Mouse (Mus musculus): ENCODE measurements around the gene Mall.

Gene Mall

GRCm38 (mm10) chr2:127729671-127730070 lies at the start of gene Mall:
Gene Mall (minus strand): TSS chr2:127729932.
- no peak for DNase-seq (ENCODE audit: low read depth, low spot score)

- no peak for DNase-seq (ENCODE audit: low read depth, low spot score)
These were observed 48.7 kb upstream of the Mall start for GRCm38 (mm10) chr2:127778451-127778850.

GRCm38 (mm10) chr2:127775013-127775412 lies 45.3 kb upstream of the Mall start:
- DNase-seq (ENCODE audit: low read depth, low spot score), result peak; percentile 72

- DNase-seq (ENCODE audit: low read depth, low spot score), result no peak
These were observed 44.8 kb upstream of the Mall start for GRCm38 (mm10) chr2:127774578-127774941.

GRCm38 (mm10) chr2:127773938-127774577 lies 44.3 kb upstream of the Mall start:
- DNase-seq (ENCODE audit: low read depth, low spot score), result no peak

GRCm38 (mm10) chr2:127761587-127761986 lies 31.9 kb upstream of the Mall start:
- no peak for DNase-seq (ENCODE audit: low read depth, low spot score)

GRCm38 (mm10) chr2:127760429-127761000 lies 30.8 kb upstream of the Mall start:
- DNase-seq (ENCODE audit: low read depth, low spot score), result no peak

GRCm38 (mm10) chr2:127760014-127760413 lies 30.3 kb upstream of the Mall start:
- no peak for DNase-seq (ENCODE audit: low read depth, low spot score)

GRCm38 (mm10) chr2:127759157-127759880 lies 29.6 kb upstream of the Mall start:
- no peak for DNase-seq (ENCODE audit: low read depth, low spot score)

- DNase-seq (ENCODE audit: low read depth, low spot score), result peak; percentile 65
These were observed 27.4 kb upstream of the Mall start for GRCm38 (mm10) chr2:127757171-127757570.

GRCm38 (mm10) chr2:127754113-127754512 lies 24.4 kb upstream of the Mall start:
- DNase-seq (ENCODE audit: low read depth, low spot score), result no peak

- no peak for DNase-seq (ENCODE audit: low read depth, low spot score)
These were observed 22.3 kb upstream of the Mall start for GRCm38 (mm10) chr2:127751849-127752610.

GRCm38 (mm10) chr2:127749376-127749775 lies 19.6 kb upstream of the Mall start:
- DNase-seq (ENCODE audit: low read depth, low spot score), result no peak

- no peak for DNase-seq (ENCODE audit: low read depth, low spot score)
These were observed 18.6 kb upstream of the Mall start for GRCm38 (mm10) chr2:127748316-127748715.

GRCm38 (mm10) chr2:127742637-127743036 lies 12.9 kb upstream of the Mall start:
- DNase-seq (ENCODE audit: low read depth, low spot score), result no peak

GRCm38 (mm10) chr2:127740756-127741519 lies 11.2 kb upstream of the Mall start:
- no peak for DNase-seq (ENCODE audit: low read depth, low spot score)

- no peak for DNase-seq (ENCODE audit: low read depth, low spot score)
These were observed 8.2 kb upstream of the Mall start for GRCm38 (mm10) chr2:127737885-127738284.

- DNase-seq (ENCODE audit: low read depth, low spot score), result no peak
These were observed 7.0 kb upstream of the Mall start for GRCm38 (mm10) chr2:127736631-127737209.

- DNase-seq (ENCODE audit: low read depth, low spot score), result no peak
These were observed 5.9 kb upstream of the Mall start for GRCm38 (mm10) chr2:127735512-127736145.

GRCm38 (mm10) chr2:127734889-127735288 lies 5.2 kb upstream of the Mall start:
- DNase-seq (ENCODE audit: low read depth, low spot score), result no peak

Measured in skeletal muscle tissue, adult 2 months (tissue).